Mouse (Mus musculus): ENCODE results near the gene Faim.

- TF ChIP-seq CTCF (IDR thresholded peaks at IDR 0.05; ENCODE audit: low read depth) = no peak
- TF ChIP-seq EP300 (optimal IDR thresholded peaks at IDR 0.05) = no peak
Observed at GRCm38 (mm10) chr9:98962478-98963142, 23.6 kb upstream of the Faim start.

All from stomach, postnatal 0 days (tissue).